Mouse (Mus musculus) olfactory bulb, adult 2 months (tissue): ENCODE results near the gene Btk.

ENCODE experiments used
- CTCF ChIP-seq: fragments of 200-500 bp; IDR thresholded peaks from 2 replicates; pipeline ENCODE4 v1.5.1; 2012; ENCODE audit warnings: low read depth, mild to moderate bottlenecking, low read length, moderate library complexity; ENCODE audit not compliant: insufficient read depth
- POLR2A ChIP-seq: fragments of 200-500 bp; IDR thresholded peaks from 2 replicates; pipeline ENCODE4 v1.6.1; 2012; ENCODE audit warnings: mild to moderate bottlenecking, low read depth, low read length, moderate library complexity; ENCODE audit not compliant: insufficient read depth

GRCm38 (mm10) chrX:134553326-134553725 is 30.0 kb downstream of the Btk start:
- no peak for TF ChIP-seq POLR2A
- TF ChIP-seq CTCF, result no peak
